Mouse (Mus musculus) adrenal gland, postnatal 36 days (tissue): ENCODE data around the gene Nudcd3. TPM values are rescaled to one million over a fixed set of nuclear protein-coding genes. Genes with fewer than 3 reads are reported as not detected.

Experiments used
- DNase-seq, 2 experiments: peaks; one replicate each; pipeline ENCODE4 v3.0.0; 2021; ENCODE audit warnings: mixed read lengths in 1 of 2
- long read RNA-seq, 2 experiments: library from polyadenylated mRNA; stranded (forward); transcript quantifications; one replicate each; pipeline ENCODE4 v2.0.0; 2021; ENCODE audit warnings: borderline sequencing depth in 2 of 2
- total RNA-seq, 2 experiments: library from RNA; stranded (reverse); gene quantifications; 2 replicates each; pipeline ENCODE4 v1.2.3; 2021

Nudcd3 gene
- 10 to 100 TPM; 55.4 to 64.7 TPM for total RNA-seq
- long read RNA-seq, experiment 1, transcript Nudcd3-201 (6 exons, 3,927 nt), result major isoform, 81 of 100 reads
- long read RNA-seq, experiment 1, partial matches to known transcripts, result 8 of 100 reads
- long read RNA-seq, experiment 1, other reads (novel, unspliced or antisense), result 11 of 100 reads
- long read RNA-seq, experiment 2, transcript Nudcd3-201 (6 exons, 3,927 nt), result major isoform, 19 of 24 reads
- long read RNA-seq, experiment 2, partial matches to known transcripts, result 3 of 24 reads
- long read RNA-seq, experiment 2, other reads (novel, unspliced or antisense), result 2 of 24 reads

DNA sequence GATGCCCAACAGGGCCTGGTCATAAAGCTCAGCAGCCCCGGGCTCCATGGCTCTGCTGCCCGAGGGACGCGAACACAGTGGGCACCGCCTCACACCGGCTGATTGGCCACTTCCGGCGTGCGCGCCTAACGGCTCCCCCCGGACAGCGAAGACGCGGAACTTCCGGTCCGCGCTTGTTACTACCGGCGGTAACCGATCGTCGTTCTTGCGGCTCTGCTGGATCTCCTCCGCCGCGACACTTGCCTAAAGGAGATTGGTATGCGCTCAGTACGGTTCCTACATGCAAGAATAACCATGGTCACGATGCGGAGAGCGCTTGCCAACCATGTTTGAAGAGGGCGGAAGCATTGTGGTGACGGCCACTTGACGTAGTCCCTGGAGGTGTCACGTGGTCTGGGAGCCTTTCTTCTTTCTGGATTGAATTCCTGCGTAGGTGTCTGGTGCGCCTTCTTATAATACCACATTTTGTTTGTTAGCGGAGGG is at the start of gene Nudcd3:
TSS of gene Nudcd3 (minus strand) at position 329 of the 483 bp plus-strand sequence.
- DNase-seq, result peak; percentile 91 to 92

DNA sequence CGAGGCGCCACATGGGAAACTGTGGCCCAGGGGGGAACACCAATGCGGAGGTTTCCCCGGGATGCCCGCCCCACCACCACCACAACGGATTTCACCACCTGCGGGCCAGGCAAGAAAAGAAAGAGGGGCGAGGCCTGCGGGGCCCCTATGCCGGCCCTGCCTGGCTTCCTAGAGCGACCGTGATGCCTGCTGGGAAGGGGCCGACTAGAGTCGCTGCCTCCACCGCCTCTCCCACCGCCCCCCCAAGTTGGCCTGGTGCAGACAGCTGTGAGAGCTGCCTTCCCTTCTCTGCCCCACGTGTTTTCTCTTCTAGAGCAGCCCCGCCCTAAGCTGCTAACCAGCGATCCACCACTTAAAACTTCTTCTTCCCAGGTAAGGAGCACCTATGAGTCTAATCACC is 44.5 kb upstream of the Nudcd3 start:
- DNase-seq, result no peak

DNA sequence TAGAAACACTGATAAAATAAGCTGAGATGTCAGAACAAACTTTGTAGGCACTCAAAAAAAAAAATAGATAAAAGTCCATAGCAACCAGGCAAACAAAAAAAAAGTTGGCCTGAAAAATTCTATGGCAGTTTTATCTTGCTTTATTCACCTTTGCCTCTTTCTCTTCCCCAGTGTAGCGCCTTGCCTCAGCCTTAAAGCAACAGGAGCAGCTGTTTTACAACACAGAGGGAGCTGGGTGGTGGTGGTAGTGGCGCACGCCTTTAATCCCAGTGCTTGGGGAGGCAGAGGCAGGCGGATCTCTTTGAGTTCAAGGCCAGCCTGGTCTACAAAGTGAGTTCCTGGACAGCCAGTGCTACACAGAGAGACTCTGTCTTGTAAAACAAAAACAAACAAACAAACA is 32.8 kb upstream of the Nudcd3 start:
- no peak for DNase-seq

DNA sequence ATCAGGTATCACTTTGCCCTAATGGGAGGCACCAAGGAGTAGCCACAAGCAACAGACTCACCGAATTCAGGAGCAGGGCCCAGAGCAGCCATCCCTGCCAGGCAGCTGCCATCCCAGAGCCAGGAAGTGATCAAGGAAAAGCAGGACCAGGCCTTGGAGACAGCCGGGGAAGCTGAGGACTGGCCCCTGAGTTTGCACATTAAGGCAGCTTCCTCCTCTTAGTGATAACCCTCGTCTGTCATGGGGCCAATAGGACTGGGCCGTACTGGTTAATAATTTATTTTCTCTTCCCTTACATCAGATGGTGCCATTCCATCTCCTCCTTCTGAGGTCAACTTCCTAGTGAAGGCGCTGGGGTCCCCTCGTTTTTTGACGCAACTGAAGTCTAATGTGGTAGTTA is 29.8 kb upstream of the Nudcd3 start, which contains the start of gene Npc1l1:
TSS of gene Npc1l1 (minus strand) at position 132 of the 400 bp plus-strand sequence.
- no peak for DNase-seq

DNA sequence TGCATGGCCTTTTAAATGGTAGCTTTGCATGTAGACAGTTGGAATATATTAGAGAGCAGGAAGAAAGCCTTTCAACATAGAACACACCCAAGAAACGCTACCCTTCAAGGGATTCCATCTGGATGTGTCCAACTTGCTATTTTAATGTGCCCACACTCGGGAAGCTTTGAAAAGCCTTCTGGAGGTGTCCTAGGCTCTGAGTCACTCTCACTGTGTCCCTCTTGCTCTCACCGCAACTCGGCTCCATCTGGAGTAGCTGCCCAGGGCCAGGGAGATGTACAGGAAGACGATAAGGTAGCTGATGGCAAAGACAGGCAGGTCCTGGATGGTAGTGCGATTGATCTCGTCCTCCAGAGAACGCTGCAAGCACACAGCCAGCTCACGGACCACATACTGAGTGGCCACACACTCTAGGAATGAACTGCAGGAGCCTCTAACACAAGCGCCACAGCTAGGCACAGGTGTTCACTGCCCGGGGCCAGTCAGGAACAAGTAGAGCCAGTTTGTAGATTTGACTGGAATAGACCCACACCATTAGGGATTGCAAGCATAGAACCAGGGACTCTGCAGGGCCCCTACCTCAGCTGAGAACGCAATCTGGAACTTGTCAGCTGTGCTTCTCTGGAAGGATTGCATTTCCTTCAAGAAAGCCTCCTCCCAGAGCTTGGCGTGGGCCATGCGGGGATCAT is 24.5 kb upstream of the Nudcd3 start:
- DNase-seq, result no peak

DNA sequence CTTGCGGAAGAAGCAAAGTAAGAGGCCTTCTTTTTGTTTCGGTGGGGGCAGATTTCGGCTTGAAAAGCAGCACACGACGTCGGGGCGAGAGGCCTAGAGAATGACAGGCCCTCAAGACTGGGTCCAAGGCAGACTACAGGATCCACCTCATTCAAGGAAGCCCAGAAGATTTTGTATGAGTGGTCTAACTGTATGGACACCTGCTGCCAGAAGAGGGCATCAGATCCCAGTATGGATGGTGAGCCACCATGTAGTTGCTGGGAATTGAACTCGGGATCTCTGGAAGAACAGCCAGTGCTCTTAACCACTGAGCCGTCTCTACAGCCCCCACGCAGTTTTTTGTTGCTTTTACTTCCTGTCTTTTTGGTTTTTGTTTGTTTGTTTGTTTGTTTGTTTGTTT is 22.0 kb upstream of the Nudcd3 start:
- DNase-seq, result no peak

DNA sequence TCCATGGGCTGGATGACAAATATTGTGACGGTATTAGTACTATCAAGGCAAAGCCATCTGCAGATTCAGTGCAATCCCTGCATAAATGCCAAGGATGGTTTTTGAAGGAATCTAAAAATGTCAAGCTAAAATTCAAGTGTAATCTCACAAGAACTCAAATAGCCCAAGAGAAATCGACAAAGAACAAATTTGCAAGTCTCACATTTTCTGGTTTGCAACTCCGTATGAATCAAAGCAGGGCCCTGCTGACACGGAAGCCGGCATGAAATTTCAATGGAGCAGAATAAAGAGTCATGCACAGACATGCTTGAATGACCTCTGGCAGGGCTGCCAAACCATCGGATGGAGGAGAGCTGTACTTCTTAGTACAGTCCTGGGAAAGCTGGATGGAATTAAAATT is 19.8 kb upstream of the Nudcd3 start:
- DNase-seq, result no peak

DNA sequence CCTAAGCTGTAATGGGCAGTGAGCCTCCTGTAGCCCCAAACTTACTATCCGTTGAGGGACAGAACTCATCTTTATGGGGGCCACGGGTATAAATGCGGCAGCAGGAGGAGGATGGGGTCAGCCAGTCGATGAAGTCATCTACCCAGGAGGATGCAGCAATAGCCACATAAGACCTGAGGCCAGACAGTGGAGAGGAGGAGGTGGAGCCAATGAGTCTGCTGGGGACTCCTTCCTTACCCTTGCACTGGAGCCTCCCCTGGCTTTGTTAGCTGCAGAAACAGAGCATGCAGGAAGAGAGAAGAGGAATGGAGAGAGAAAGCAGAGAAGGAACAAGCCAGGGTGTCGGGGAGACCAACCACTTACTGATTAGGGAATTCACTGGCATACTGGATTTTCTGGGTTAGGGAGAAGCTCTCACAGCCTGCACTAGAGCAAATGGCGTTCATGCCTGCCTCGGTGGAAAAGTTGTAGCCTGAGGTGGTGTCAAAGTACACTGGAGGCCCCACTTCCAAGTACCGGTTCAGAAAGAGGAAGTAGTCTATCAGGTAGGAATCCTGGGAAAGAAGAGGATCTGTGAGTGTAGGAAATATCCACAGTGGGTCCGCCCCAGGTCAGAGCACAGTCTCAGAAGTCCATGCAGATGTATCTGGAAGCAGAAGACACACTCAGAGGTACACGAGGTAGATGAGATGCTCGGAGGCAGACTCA is 18.1 kb upstream of the Nudcd3 start:
- DNase-seq, result no peak

DNA sequence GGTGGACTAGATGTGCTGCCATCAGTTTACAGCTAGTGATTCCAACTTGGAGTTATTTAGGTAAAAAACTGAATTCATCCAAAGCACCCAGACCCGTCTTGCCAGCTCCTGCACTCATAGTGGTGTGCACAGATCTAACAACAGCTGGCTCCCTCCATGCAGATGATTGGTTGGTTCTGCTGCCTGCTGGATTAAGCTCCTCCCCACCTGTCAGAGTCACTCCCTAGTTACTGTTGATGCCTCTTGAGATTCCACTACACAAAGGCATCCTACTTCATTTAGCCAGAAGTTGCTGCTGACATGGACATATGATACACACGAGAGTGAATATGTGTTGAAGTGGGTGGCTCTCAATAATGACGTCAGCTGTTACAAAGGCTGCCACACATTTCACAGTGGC is 16.6 kb upstream of the Nudcd3 start:
- no peak for DNase-seq

DNA sequence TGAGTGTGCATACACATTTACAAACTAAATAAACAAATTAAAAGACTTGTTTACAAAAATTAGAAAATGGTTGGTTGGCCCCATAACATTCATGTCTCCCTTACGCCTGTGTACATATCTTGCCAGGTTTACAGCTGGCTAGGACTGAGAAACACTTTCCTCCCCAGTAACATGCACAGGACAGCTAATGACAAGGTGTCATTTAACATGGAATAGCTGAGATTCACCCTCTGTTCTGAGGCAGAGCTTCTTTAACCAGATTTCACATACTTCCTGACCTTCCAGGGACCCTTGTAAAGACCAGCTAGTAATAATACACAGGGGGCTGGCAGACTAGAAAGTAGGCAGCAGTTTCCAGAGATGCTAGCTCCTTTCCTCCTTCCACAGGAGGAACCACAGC is 7.9 kb upstream of the Nudcd3 start:
- no peak for DNase-seq

DNA sequence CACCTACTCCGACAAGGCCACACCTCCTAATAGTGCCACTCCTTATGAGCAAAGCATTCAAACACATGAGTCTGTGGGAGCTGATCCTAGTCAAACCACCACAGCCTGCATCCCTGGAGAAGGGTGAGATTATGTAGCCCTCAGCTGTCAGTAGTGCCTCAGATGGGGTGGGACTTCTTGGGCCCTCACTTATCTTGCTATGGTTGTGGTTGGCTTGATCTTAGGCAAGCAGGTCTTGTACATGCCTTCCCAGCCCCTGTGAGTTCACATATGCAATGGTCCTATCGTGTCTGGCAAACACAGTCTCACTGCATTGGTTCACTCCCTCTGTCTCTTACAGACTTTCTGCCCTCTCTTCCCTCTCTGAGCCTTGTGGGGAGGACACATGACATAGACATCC is 6.9 kb upstream of the Nudcd3 start:
- DNase-seq, result no peak

DNA sequence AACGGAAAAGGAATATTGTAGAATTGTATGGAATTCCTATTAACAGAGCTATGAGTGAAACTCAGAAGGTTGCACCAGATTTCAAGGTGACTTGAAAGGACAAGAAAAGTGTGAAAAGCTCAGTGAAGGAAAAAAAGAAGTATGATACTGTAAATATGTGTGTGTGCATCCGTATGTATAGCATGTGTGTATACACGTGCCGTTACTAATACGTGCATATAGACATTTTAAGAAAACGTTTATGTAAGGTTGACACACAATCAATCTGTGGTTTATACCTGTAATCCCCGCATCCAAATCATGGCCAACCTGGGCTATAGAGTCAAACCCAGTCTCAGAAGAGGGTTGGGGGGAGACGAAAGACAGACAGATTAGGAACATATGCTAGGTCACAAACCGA is 355 bp upstream of the Nudcd3 start:
- DNase-seq, result no peak

DNA sequence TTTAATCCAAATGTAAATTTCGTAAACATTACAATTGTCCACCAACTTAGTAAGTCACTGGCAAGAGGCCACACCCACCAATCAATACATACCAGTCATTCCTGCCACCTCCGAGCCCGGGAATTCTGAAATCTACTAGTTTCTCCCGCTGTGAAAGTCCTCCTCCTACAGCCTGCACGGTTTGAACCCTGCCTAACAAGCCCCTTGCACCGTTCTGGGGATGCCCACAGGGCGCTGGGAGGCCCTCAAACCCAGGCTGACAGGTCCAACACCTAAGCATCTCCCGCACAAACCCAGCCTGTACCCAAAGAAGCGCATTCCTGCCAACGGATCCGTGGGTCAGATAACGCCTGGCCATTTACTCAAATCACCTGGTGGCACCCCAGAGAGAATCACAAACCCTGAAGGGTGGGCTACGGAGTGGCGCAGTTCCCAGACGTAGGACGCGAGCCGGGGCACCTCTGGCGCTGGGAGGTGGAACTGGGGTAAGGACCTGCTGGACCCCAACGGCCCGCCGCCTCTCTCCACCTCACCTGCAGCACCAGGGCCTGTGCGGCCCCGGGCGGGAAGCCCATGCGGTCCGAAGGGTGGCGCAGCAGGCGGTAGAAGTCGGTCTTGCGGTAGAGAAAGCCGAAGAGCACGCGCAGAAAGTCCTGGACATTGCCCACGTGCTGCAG is 667 bp downstream of the Nudcd3 start, which contains the start of gene A730071L15Rik:
TSS of gene A730071L15Rik (plus strand) at position 620 of the 677 bp plus-strand sequence.
- DNase-seq, result peak in 1 of 2 experiments; percentile 22

DNA sequence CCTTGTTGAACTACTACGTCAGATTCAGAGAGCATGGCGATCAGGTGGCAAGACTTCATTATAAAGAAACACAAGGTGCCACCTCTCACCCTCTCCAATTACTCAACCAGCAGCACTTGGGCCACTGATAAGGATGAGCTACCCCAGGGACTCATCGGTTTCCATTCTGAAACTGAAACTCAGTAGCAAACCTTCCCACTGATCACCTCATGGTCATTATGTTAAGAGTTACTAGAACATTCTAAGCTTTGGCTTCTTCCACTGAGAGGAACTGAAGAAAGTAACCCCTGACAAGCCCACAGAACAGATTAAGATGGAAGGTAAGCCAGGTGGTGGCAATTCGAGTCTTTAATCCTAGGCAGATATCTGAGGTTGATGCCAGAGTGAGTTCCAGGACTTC is 1.8 kb downstream of the Nudcd3 start:
- no peak for DNase-seq

DNA sequence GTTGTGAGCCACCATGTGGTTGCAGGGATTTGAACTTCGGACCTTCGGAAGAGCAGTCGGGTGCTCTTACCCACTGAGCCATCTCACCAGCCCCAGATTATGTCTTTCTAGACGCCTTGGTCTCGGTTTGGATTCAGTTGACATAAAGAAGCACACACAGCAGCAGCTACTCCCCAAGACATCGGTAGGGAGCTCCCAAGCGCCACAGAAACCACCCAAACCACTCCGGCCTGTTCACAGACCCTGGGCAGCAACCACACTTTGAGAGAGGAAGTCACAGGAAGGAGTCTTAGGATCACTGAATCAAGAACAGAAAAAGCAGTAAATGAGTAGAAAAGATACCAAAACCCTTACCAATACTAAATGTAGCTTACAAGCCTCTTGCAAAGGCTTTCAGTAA is 3.4 kb downstream of the Nudcd3 start:
- DNase-seq, result no peak

DNA sequence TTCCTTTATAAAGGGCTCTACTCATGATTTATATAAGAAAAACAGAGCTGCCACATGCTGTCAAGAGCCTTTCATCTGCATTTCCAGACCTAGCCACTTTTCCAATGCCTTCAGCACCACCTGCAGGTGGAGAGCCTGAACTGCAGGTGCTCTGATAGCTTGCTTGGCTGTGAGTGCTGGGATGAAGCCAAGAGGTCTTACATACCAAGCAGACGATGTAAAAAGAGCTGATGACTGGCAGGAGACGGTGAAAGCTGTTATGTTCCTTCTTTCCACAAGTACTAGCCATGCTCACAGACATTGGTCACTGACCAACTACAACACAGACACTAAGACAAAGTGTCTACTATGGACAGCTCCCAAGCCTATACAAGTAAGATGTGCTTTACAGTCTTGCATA is 12.3 kb downstream of the Nudcd3 start:
- peak; percentile 87 to 88 for DNase-seq

DNA sequence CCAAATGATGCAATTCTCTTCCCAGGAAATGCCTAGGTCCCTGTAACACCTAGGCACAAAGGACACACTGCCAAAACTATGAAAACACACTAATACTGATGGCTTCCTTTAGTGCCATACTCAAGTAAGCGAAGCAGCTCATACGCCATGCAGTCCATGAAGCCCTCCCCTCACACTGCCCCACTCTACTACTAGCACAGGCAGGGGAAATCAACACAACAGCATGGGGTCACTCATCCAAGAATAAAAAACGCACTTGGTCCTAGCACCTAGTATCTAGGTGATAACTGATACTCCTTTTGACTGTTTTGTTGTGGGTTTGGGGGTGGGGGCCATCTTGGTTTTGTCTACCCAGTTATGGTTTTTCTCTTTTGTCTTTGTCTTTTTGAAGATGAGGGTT is 12.8 kb downstream of the Nudcd3 start:
- no peak for DNase-seq

DNA sequence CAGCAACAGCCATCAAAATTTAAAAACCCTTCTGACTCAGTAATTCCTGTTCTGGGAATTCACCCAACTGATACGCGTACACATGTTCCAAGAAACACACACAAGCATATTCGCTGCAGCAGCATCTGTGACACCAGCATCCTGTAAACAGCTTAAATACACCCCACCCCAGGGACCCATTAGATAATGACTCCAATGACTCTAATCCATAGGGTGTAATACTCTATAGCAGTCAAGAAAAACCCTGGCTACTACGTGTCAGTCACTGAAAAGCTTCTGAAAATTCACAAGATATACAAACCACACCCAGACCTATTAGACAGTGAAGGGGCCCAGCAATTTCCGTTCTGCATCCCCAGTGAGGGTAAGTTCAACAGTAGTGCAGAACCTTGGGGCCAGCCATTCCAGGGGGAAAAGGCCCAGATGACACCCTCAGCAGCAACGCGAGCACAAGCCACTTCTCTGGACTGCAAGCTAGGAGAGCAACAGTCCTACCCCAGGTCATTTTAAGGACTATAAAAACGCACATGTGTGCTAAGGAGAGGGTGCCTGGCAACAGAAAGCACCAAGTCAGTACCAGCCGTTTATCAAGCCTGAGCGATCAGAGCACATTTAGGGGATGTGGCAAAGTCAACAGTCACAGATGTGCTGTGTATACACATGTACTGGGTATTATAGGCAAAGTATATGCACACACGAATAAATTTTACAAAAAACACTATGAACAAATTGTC is 15.8 kb downstream of the Nudcd3 start:
- no peak for DNase-seq

DNA sequence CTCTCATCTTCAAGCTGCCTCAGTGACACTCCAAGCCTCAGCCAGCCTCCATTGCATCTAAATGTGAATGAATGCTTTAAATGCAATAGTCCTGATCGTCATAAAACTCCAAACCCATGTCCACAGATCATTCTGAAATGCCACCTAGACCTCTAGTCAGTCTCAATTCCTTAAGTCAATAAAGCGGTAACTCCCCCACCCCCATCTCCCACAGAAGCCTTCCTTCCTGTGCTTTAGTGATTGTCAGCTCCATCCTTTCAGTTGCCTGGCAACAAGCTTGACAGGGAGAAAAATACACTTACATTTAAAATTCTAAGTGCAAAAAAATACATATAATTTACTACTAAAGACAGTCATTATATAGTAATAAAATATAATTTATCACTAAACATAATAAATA is 17.0 kb downstream of the Nudcd3 start:
- DNase-seq, result no peak

DNA sequence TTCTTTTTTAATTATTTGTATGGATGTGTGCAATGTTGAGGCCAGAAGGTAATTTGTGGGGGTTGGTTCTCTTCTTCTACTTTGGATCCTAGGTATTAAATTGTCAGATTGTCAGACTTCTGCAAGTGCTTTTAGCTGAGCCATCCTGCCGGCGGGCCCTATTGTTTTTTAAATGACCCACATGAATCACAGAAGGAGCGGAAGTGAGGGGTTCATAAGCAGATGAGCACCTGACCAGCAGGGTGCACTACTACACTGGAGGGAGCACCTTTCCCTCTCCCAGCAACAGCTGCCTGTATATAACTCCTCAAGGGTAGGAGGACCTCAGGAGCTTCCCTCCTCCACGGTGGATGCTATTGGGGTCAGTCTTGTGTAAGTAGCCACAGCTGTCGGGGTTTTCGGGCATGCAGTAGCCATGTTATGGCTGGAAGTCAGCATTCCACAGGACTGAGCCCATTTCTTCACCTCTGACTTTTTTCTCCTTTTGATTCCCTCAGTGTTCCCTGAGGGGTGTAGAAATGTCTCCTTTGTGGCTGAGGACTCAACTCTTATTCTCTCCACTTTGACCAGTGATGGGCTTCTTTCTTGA is 19.3 kb downstream of the Nudcd3 start:
- DNase-seq, result no peak

DNA sequence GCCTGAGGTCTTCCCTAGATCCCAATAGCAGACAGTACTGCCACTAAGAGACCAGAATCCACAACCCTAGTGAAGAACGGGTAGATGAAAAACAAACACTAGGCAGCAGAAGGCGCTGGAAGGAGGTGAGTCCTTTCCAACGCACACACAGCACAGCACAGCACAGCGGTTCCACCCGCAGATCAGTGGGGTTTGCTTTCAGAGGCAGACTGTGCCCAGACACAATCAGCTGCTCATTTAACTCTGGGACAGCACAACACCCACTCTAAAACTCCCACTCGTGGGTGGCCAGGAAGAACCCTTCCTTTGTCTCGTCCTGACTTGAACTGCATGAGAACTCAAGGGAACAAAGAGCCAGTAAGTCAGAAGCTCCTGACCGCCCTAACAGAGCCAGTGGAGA is 21.0 kb downstream of the Nudcd3 start:
- DNase-seq, result no peak
